Mouse (Mus musculus) heart, postnatal 0 days (tissue): ENCODE data around the gene Lrrc28.

ENCODE experiments used
- CTCF ChIP-seq: IDR thresholded peaks from 2 replicates; pipeline ENCODE4 v1.5.1; 2016; ENCODE audit warnings: antibody characterized with exemption, control low read depth, low read depth
- EP300 ChIP-seq: IDR thresholded peaks from 2 replicates; pipeline ENCODE4 v1.6.1; 2016; ENCODE audit warnings: antibody characterized with exemption, low read depth

GRCm38 (mm10) chr7:67678878-67679499, 33.9 kb upstream of the Lrrc28 start:
- TF ChIP-seq CTCF, result no peak
- no peak for TF ChIP-seq EP300
